Mouse (Mus musculus) limb, embryonic 10.5 days (tissue): ENCODE data around the gene Zfp352. TPM values are rescaled to one million over a fixed set of nuclear protein-coding genes. Genes with fewer than 3 reads are reported as not detected.
"Not testable (repeated sequence)": the region's sequence is repeated elsewhere in the genome, so short reads cannot be mapped to it uniquely, and the experiment has no call there.

Source experiments
- DNase-seq: peaks from one replicate; pipeline ENCODE4 v3.0.0-alpha.2; 2017; ENCODE audit warnings: low spot score
- H3K27ac ChIP-seq: fragments of 300-500 bp; sonication (generic); 2 replicates; pipeline ENCODE4 v1.5.1; 2016; ENCODE audit warnings: mild to moderate bottlenecking
- H3K27me3 ChIP-seq: fragments of 300-500 bp; sonication (generic); 2 replicates; pipeline ENCODE4 v1.6.1; 2016; ENCODE audit warnings: low read depth, mild to moderate bottlenecking; ENCODE audit not compliant: poor library complexity, severe bottlenecking
- H3K36me3 ChIP-seq: fragments of 300-500 bp; sonication (generic); 2 replicates; pipeline ENCODE4 v1.6.1; 2016; ENCODE audit warnings: mild to moderate bottlenecking, moderate library complexity
- H3K4me1 ChIP-seq: fragments of 300-500 bp; sonication (generic); 2 replicates; pipeline ENCODE4 v1.6.1; 2016
- H3K4me3 ChIP-seq: fragments of 300-500 bp; sonication (generic); 2 replicates; pipeline ENCODE4 v1.5.1; 2016; ENCODE audit warnings: mild to moderate bottlenecking, moderate library complexity
- H3K9me3 ChIP-seq: fragments of 300-500 bp; sonication (generic); replicated peaks from 2 replicates; pipeline ENCODE4 v1.6.1; 2016; ENCODE audit warnings: mild to moderate bottlenecking
- WGBS: fragments of 180-500 bp; shearing (Covaris S2); methylation state at CpG from one replicate; pipeline ENCODE4 v1.1.7; 2016; 5-methylcytosine and 5-hydroxymethylcytosine counted together
- polyA plus RNA-seq: library from polyadenylated mRNA; unstranded; fragments of >200 nt; fragmentation: Nextera tagmentation; extraction: Ambion mirVana; gene quantifications from 2 replicates; pipeline ENCODE4 v1.2.1, GENCODE M21; 2016

Zfp352 gene
- not detected in 2 replicates for polyA plus RNA-seq

GRCm38 (mm10) chr4:90218520-90218919, at the start of gene Zfp352:
TSS of gene Zfp352 (plus strand) at chr4:90218820.
- H3K4me1 ChIP-seq, result no peaks in the 10 kb centered on the region
- no peak within 1 kb of the TSS for H3K4me3 ChIP-seq
- H3K27me3 ChIP-seq, result no peaks in the 10 kb centered on the region
- H3K9me3 ChIP-seq, result no peaks in the 10 kb centered on the region
- no peaks in the 10 kb centered on the region for H3K36me3 ChIP-seq
- DNase-seq, result no peak
- H3K27ac ChIP-seq, result no peak within 1 kb of the TSS
- WGBS, result 89% methylated on average over 2 of the region's 2 CpGs

- WGBS, result 81% methylated on average over 3 of the region's 3 CpGs
- no peak for DNase-seq
- Histone ChIP-seq H3K4me3 (no peak overlapping the region), H3K27ac (no peak overlapping the region), H3K9me3 (no peaks in the 10 kb centered on the region), H3K27me3 (no peaks in the 10 kb centered on the region), H3K4me1 (no peaks in the 10 kb centered on the region), H3K36me3 (no peaks in the 10 kb centered on the region)
Measured at GRCm38 (mm10) chr4:90170890-90171483, 47.6 kb upstream of the Zfp352 start.

GRCm38 (mm10) chr4:90174036-90174435, 44.6 kb upstream of the Zfp352 start:
- Histone ChIP-seq H3K4me3 (no peak overlapping the region), H3K27me3 (no peaks in the 10 kb centered on the region), H3K36me3 (no peaks in the 10 kb centered on the region), H3K9me3 (no peaks in the 10 kb centered on the region), H3K27ac (no peak overlapping the region), H3K4me1 (no peaks in the 10 kb centered on the region)
- no peak for DNase-seq
- WGBS, result 80% methylated on average over 1 of the region's 1 CpGs

- Histone ChIP-seq H3K27ac (no peak overlapping the region), H3K4me1 (no peaks in the 10 kb centered on the region), H3K27me3 (no peaks in the 10 kb centered on the region), H3K36me3 (no peaks in the 10 kb centered on the region), H3K9me3 (no peaks in the 10 kb centered on the region), H3K4me3 (no peak overlapping the region)
- WGBS, result 88% methylated on average over 5 of the region's 5 CpGs
- no peak for DNase-seq
Measured at GRCm38 (mm10) chr4:90203421-90203820, 15.2 kb upstream of the Zfp352 start.

- no peaks in the 10 kb centered on the region for H3K36me3 ChIP-seq
- H3K4me1 ChIP-seq, result no peaks in the 10 kb centered on the region
- no peak overlapping the region for H3K27ac ChIP-seq
- H3K9me3 ChIP-seq, result no peaks in the 10 kb centered on the region
- DNase-seq, result no peak
- H3K4me3 ChIP-seq, result no peak overlapping the region
- WGBS, result 33% methylated on average over 1 of the region's 1 CpGs
- H3K27me3 ChIP-seq, result no peaks in the 10 kb centered on the region
Measured at GRCm38 (mm10) chr4:90211475-90211874, 7.1 kb upstream of the Zfp352 start.

- no peak for DNase-seq
- H3K4me1 ChIP-seq, result no peaks in the 10 kb centered on the region
- no peak overlapping the region for H3K27ac ChIP-seq
- WGBS, result 91% methylated on average over 3 of the region's 3 CpGs
- H3K4me3 ChIP-seq, result no peak overlapping the region
- H3K9me3 ChIP-seq, result no peaks in the 10 kb centered on the region
- no peaks in the 10 kb centered on the region for H3K27me3 ChIP-seq
- H3K36me3 ChIP-seq, result no peaks in the 10 kb centered on the region
Measured at GRCm38 (mm10) chr4:90212076-90212475, 6.5 kb upstream of the Zfp352 start.

GRCm38 (mm10) chr4:90235646-90236045, 17.0 kb downstream of the Zfp352 start:
- 92% methylated on average over 5 of the region's 5 CpGs for WGBS
- not testable (repeated sequence) for H3K27ac ChIP-seq, H3K4me1 ChIP-seq, H3K36me3 ChIP-seq, DNase-seq, H3K9me3 ChIP-seq, H3K27me3 ChIP-seq, H3K4me3 ChIP-seq

- Histone ChIP-seq H3K4me3 (no peak overlapping the region), H3K36me3 (no peaks in the 10 kb centered on the region), H3K27me3 (no peaks in the 10 kb centered on the region), H3K9me3 (no peaks in the 10 kb centered on the region), H3K4me1 (no peaks in the 10 kb centered on the region), H3K27ac (no peak overlapping the region)
- DNase-seq, result no peak
Measured at GRCm38 (mm10) chr4:90269781-90270180, 51.2 kb downstream of the Zfp352 start.
